23 mouse cellular contexts compared by ENCODE assay signal in the genomic region with DNA sequence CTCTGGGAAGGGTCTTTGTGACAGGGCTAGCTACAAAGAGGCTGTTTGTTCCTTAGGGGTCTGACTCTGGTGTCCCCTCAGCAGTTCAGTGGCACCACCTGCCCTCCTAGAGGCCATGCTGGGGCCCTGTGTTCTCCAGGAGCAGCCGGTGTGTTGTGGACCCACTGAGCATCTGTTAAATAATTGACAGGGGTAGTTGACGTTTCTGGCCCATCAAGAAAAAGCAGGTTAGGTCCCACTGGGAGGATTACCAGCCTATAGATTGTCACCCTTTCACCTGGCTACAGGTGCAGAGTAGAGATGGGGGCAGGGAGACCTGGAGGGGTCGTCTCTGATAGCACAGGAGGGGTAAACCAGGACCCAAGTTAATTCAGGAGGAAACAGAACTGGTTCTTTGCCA.
"Had no signal": no experiment of that assay in that cellular context is flagged by ENCODE, and none has a peak within 500 bp of the region (broad histone marks: within the 10 kb centered on the region; RNA-seq: fewer than 3 reads in every experiment).

No protein-coding gene starts in this region.

- H3K4me3 ChIP-seq: intestine, embryonic 15.5 days; layer of hippocampus, adult 2 months; limb, embryonic 10.5 days; limb, embryonic 13.5 days; liver, embryonic 12.5 days; liver, embryonic 15.5 days; lung, embryonic 15.5 days; megakaryocyte, embryonic 14.5 days; midbrain, embryonic 10.5 days; midbrain, embryonic 13.5 days; myocyte; neural tube, embryonic 13.5 days; stomach, embryonic 15.5 days had no signal

- H3K27ac ChIP-seq: intestine, embryonic 15.5 days; layer of hippocampus, adult 2 months; limb, embryonic 10.5 days; limb, embryonic 13.5 days; liver, embryonic 12.5 days; liver, embryonic 15.5 days; lung, embryonic 15.5 days; midbrain, embryonic 10.5 days; midbrain, embryonic 13.5 days; neural tube, embryonic 13.5 days; stomach, embryonic 15.5 days had no signal

- ATAC-seq: intestine, embryonic 15.5 days; liver, embryonic 12.5 days; midbrain, embryonic 13.5 days; midbrain, embryonic 16.5 days had no signal

- H3K36me3 ChIP-seq: intestine, embryonic 15.5 days; limb, embryonic 10.5 days; lung, embryonic 15.5 days; midbrain, embryonic 10.5 days; stomach, embryonic 15.5 days had no signal

- DNase-seq: layer of hippocampus, adult 9-11 months; liver; lung, adult 18-20 months; lung, postnatal 10 days; lung, postnatal 36 days; retina, postnatal 1 day; right cerebral cortex, postnatal 25 days; spleen, adult 18-20 months; thymus, postnatal 25 days had no signal

- H3K4me1 ChIP-seq: lung, embryonic 15.5 days; midbrain, embryonic 13.5 days; neural tube, embryonic 13.5 days had no signal

- H3K9me3 ChIP-seq: intestine, embryonic 15.5 days; limb, embryonic 10.5 days; limb, embryonic 13.5 days; liver, embryonic 12.5 days; liver, embryonic 15.5 days; lung, embryonic 15.5 days; megakaryocyte, embryonic 14.5 days; midbrain, embryonic 10.5 days; midbrain, embryonic 13.5 days; neural tube, embryonic 13.5 days; stomach, embryonic 15.5 days had no signal

- H3K4me2 ChIP-seq: intestine, embryonic 15.5 days; limb, embryonic 13.5 days; liver, embryonic 12.5 days; liver, embryonic 15.5 days; lung, embryonic 15.5 days; midbrain, embryonic 13.5 days; neural tube, embryonic 13.5 days; stomach, embryonic 15.5 days had no signal

- H3K27me3 ChIP-seq: intestine, embryonic 15.5 days; limb, embryonic 13.5 days; liver, embryonic 12.5 days; liver, embryonic 15.5 days; lung, embryonic 15.5 days; megakaryocyte, embryonic 14.5 days; midbrain, embryonic 13.5 days; neural tube, embryonic 13.5 days; stomach, embryonic 15.5 days had no signal

- H3K9ac ChIP-seq: intestine, embryonic 15.5 days; limb, embryonic 13.5 days; liver, embryonic 12.5 days; liver, embryonic 15.5 days; lung, embryonic 15.5 days; midbrain, embryonic 13.5 days; neural tube, embryonic 13.5 days; stomach, embryonic 15.5 days had no signal
